Mouse (Mus musculus) G1E (cell line): ENCODE data around the gene Pde8a. TPM values are rescaled to one million over a fixed set of nuclear protein-coding genes. Genes with fewer than 3 reads are reported as not detected.

Source experiments
- ATAC-seq: 2 replicates; pipeline ENCODE4 v1.8.0; 2016; ENCODE audit warnings: mild to moderate bottlenecking; ENCODE audit not compliant: insufficient number of reproducible peaks, poor library complexity, low FRiP score, severe bottlenecking; ENCODE audit errors: extremely low read depth
- DNase-seq: peaks from one replicate; pipeline ENCODE4 v3.0.0; 2012; ENCODE audit warnings: low spot score
- H3K27me3 ChIP-seq: 2 replicates; pipeline ENCODE4 v1.6.1; 2012; ENCODE audit warnings: mild to moderate bottlenecking, low read length, inconsistent platforms; ENCODE audit not compliant: insufficient read depth
- H3K36me3 ChIP-seq: replicated peaks from 2 replicates; pipeline ENCODE3; 2012; ENCODE audit warnings: mild to moderate bottlenecking, inconsistent platforms
- H3K4me1 ChIP-seq: 2 replicates; pipeline ENCODE4 v1.6.1; 2012; ENCODE audit warnings: low read depth, low read length, inconsistent platforms, mixed read lengths; ENCODE audit not compliant: insufficient read depth
- H3K4me3 ChIP-seq: 2 replicates; pipeline ENCODE4 v1.5.1; 2012; ENCODE audit warnings: low read depth, mild to moderate bottlenecking, inconsistent platforms, low read length, moderate library complexity, mixed read lengths
- H3K9me3 ChIP-seq: replicated peaks from 2 replicates; pipeline ENCODE4 v1.6.1; 2012; ENCODE audit warnings: inconsistent platforms
- CTCF ChIP-seq: IDR thresholded peaks from 2 replicates; pipeline ENCODE4 v1.5.1; 2012; ENCODE audit warnings: low read depth, low read length, inconsistent platforms, mixed read lengths
- GATA1 ChIP-seq: IDR thresholded peaks from 2 replicates; pipeline ENCODE4 v1.6.1; 2012; ENCODE audit warnings: borderline replicate concordance, low read length, inconsistent platforms, mixed read lengths
- GATA2 ChIP-seq: IDR thresholded peaks from 2 replicates; pipeline ENCODE4 v1.6.1; 2012; ENCODE audit warnings: low read depth, low read length, inconsistent platforms, borderline replicate concordance
- POLR2AphosphoS5 ChIP-seq: IDR thresholded peaks from 2 replicates; pipeline ENCODE4 v1.6.1; 2012; ENCODE audit warnings: low read depth, low read length, inconsistent platforms; ENCODE audit not compliant: insufficient replicate concordance
- TAL1 ChIP-seq: conservative IDR thresholded peaks from 2 replicates; pipeline ENCODE4 v1.6.1; 2012; ENCODE audit warnings: low read depth, low read length, inconsistent platforms, mixed read lengths
- polyA plus RNA-seq: library from polyadenylated mRNA; stranded (reverse); fragments of >175 nt; gene quantifications from 2 replicates; pipeline ENCODE4 v1.2.3, GENCODE M21; 2012
- total RNA-seq, 2 experiments: library from RNA; stranded (forward) in 1 of 2; stranded (reverse) in 1 of 2; fragments of 200-1000 nt in 1 of 2; fragments of >200 nt in 1 of 2; fragmentation: Nextera tagmentation in 1 of 2; gene quantifications; 2 replicates each; pipeline ENCODE4 v1.2.3; 2014 to 2017

The Pde8a gene
- total and polyA plus RNA-seq, 3 experiments, result 0.05 TPM; not detected in 2

DNA sequence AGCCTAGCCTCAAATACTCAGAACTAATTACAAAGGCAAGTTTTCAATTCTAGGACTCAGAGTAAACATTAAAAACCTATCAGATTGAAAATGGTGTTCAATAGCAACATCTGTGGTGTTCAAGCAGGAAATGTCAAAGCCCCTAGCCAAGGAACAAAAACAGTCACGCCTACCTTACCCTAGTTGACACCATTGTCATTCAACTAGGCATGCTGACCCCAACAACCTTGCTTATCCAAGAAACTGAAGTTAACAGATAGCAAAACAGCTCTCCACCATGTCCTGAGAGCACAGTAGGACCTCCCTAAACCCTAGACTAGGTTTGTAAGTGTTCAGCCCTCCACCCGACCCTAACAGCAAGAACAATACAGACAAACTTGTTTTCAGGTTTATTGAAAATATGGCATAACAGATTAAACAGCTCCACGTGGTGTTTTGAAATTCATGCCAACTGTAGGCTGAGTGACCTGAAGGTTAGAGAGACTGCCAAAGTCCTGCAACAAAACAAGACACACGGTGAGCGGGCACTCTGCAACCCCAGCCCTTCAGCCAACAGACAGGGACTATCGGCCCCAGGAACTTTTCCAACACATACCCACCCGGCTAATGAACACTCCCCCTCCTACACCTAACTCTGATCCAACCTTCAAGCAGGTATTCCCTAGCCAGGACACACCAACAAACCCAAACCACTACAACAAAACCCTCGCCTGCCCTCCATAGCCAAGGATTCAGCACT is 129.1 kb downstream of the Pde8a start:
- TF ChIP-seq TAL1, result no peak
- H3K4me1 ChIP-seq, result peaks cover 46% of the 10 kb centered on the region
- H3K36me3 ChIP-seq, result peaks cover 71% of the 10 kb centered on the region
- H3K4me3 ChIP-seq, result peak overlapping the region; percentile 91
- DNase-seq (no peak), ATAC-seq (no peak)
- H3K27me3 ChIP-seq, result no peaks in the 10 kb centered on the region
- H3K9me3 ChIP-seq, result no peaks in the 10 kb centered on the region

DNA sequence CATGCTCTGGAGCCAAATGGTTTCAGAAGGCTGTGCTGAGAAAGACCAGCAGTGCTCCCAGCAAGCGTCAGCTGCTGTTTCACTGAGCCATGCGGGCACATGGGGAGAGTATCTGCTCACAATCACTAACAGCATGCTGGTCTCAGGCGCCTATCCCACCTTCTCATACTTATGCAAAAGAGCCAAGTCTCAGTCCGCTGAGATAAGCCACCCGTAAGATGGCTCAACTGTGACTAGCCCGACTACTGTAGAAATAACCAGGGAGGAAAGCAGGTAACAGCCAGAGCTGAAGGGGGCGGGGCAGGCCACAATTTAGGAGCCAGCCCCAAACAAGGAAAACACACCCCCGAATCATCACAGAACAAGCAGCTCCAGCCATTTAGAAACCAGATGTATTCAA is 129.9 kb downstream of the Pde8a start:
- Histone ChIP-seq H3K36me3 (peaks cover 64% of the 10 kb centered on the region), H3K9me3 (no peaks in the 10 kb centered on the region), H3K27me3 (peaks cover 5% of the 10 kb centered on the region), H3K4me3 (peak overlapping the region; percentile 91), H3K4me1 (peaks cover 49% of the 10 kb centered on the region)
- DNase-seq (peak; percentile 40), ATAC-seq (no peak)
- TF ChIP-seq POLR2AphosphoS5, result no peak
- no peak for TF ChIP-seq TAL1
- TF ChIP-seq CTCF, result no peak
- no peak for TF ChIP-seq GATA2
- TF ChIP-seq GATA1, result no peak

DNA sequence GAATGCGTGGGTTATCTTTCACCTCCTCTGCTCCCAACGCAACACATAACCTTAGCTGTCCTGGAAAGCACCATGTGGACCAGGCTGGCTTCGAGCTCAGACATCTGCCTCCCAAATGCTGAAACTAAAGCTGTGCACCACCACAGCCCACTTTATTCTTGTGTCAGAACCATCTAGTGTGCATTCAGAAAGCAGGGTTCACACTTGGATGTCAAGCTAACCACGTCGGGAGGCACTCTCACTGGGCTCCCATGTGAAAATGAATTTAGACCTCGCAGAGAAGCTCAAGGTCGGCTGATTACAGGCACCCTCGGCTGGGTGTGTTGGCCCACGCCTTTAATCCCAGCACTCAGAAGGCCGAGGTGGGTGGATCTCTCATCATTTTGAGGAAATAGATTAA is 130.4 kb downstream of the Pde8a start:
- TF ChIP-seq GATA1, result no peak
- no peak for TF ChIP-seq CTCF
- TF ChIP-seq TAL1, result no peak
- TF ChIP-seq GATA2, result no peak
- no peak for TF ChIP-seq POLR2AphosphoS5
- DNase-seq (no peak), ATAC-seq (no peak)
- peaks cover 49% of the 10 kb centered on the region for H3K4me1 ChIP-seq
- H3K27me3 ChIP-seq, result peaks cover 7% of the 10 kb centered on the region
- peak overlapping the region; percentile 91 for H3K4me3 ChIP-seq
- no peaks in the 10 kb centered on the region for H3K9me3 ChIP-seq
- H3K36me3 ChIP-seq, result peaks cover 58% of the 10 kb centered on the region

DNA sequence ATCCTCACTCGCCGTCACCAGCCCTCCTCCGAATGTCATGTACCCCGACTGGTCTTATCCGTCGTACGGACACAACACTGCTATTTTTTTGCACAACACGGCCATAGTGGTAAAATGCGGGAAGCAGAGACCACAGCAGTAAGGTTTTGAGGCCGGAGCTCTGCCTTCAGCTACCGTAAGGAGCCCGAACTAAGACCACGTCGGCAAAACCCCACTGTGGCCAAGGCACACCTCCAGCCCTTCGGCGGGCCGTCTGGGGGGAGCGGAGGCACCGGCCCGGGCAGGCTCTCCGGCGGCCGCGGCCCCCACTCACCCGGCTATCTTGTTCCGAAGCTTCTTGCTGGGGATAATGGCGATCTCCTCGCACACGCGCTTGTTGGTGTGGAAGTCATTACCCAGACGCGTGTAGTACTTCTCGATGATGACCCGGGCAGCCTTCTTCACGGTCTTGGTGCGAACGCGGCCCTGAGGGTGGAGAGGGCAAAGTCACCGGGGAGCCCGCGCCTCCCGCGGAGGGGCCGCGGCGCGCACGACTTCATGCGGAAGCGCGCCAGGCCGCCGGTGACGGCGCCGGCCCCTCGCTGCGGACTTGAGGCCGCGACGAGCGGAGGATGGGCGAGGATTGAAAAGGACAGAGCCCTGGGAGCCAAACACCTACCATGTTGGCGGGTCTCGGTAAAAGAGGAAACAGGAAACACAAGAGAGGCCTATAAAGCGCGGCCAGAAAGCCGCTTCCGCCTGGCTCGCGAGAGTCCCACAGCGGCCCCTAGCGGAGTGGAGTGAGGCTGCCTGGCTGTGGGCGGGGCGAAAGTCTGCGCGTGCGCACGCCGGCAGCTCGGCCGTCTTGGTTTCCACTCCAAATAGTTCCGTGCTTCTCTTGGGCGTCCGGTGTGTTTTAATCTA is 131.4 kb downstream of the Pde8a start, which contains the start of gene Rps17:
Gene Rps17, minus strand, starts transcription at position 711 of the 903 bp plus-strand sequence.
- Histone ChIP-seq H3K4me3 (peak within 1 kb of the TSS; percentile 91), H3K36me3 (peaks cover 49% of the 10 kb centered on the region), H3K9me3 (no peaks in the 10 kb centered on the region), H3K4me1 (peaks cover 49% of the 10 kb centered on the region), H3K27me3 (peaks cover 13% of the 10 kb centered on the region)
- DNase-seq (peak; percentile 82), ATAC-seq (peak; percentile 55)
- TF ChIP-seq TAL1 (no peak), POLR2AphosphoS5 (no peak; the same call in 1 of the 2 replicates), GATA2 (no peak), CTCF (peak; percentile 67), GATA1 (no peak)

DNA sequence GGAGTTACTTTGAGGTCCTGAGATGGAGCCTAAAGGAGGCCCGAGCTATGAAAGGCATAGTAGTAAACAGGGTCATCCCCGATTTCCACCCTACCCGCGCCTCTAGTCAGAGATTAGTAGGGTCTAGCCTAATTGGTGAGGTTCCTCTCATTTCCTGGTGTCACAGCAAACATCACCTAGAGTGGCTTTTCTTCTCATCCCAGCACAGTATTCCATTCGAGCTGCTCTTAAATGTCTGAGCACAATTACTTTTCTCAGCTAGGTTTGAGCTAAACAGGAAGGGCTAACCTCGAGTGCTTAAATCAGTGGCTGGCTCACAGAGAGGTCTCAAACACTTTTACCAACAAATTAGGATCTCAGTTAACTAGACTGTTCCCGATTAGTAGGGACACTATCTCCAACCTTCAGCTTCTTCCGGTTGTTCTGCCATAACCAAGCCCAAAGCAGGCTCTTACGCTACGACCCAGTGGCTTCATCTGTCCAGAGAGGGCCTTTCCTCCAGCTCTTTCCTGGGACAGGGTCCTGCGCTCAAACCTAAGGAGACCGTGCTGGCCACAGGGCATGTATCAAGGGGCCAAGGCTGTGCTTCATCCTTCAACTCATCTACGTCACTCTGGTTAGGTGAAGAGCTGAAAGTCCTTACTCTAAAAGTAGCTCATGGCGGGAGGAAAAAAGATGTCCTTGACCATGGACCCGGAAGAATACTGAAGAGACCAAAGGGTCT is 132.2 kb downstream of the Pde8a start:
- Histone ChIP-seq H3K27me3 (peaks cover 18% of the 10 kb centered on the region), H3K4me1 (peaks cover 47% of the 10 kb centered on the region), H3K36me3 (peaks cover 41% of the 10 kb centered on the region), H3K9me3 (no peaks in the 10 kb centered on the region), H3K4me3 (peak overlapping the region; percentile 91)
- DNase-seq, result no peak
- TF ChIP-seq GATA1 (no peak), POLR2AphosphoS5 (no peak; the same call in 1 of the 2 replicates), GATA2 (no peak), CTCF (no peak), TAL1 (no peak)
- ATAC-seq, result no peak
